Mouse (Mus musculus) adrenal gland, adult (tissue): ENCODE data around the gene Psmc1.

Experiments
- DNase-seq, 2 experiments: peaks; one replicate each; pipeline ENCODE4 v3.0.0; 2022 to 2023; ENCODE audit warnings: low spot score in 1 of 2; ENCODE audit not compliant: inconsistent age in 2 of 2

The Psmc1 gene

GRCm38 (mm10) chr12:100123476-100123875, 13.5 kb downstream of the Psmc1 start:
- DNase-seq = peak in 1 of 2 experiments; percentile 40

- DNase-seq = no peak
Measured at GRCm38 (mm10) chr12:100124913-100125798, 15.2 kb downstream of the Psmc1 start.

GRCm38 (mm10) chr12:100126968-100127865, 17.3 kb downstream of the Psmc1 start:
- no peak for DNase-seq

GRCm38 (mm10) chr12:100127866-100128480, 18.0 kb downstream of the Psmc1 start:
- no peak for DNase-seq

- DNase-seq = no peak
Measured at GRCm38 (mm10) chr12:100128522-100128921, 18.6 kb downstream of the Psmc1 start.

- no peak for DNase-seq
Measured at GRCm38 (mm10) chr12:100128961-100129360, 19.0 kb downstream of the Psmc1 start.

- no peak for DNase-seq
Measured at GRCm38 (mm10) chr12:100131167-100131566, 21.2 kb downstream of the Psmc1 start.

GRCm38 (mm10) chr12:100131655-100132054, 21.7 kb downstream of the Psmc1 start:
- DNase-seq = peak; percentile 59 to 89

GRCm38 (mm10) chr12:100134395-100134936, 24.5 kb downstream of the Psmc1 start:
- DNase-seq = no peak

- no peak for DNase-seq
Measured at GRCm38 (mm10) chr12:100135117-100135516, 25.2 kb downstream of the Psmc1 start.

GRCm38 (mm10) chr12:100142848-100143523, 33.0 kb downstream of the Psmc1 start:
- DNase-seq = no peak

- peak; percentile 81 to 91 for DNase-seq
Measured at GRCm38 (mm10) chr12:100143737-100144136, 33.8 kb downstream of the Psmc1 start.

- peak; percentile 51 to 85 for DNase-seq
Measured at GRCm38 (mm10) chr12:100144269-100144668, 34.3 kb downstream of the Psmc1 start.

- no peak for DNase-seq
Measured at GRCm38 (mm10) chr12:100152466-100152865, 42.5 kb downstream of the Psmc1 start.

GRCm38 (mm10) chr12:100159261-100159975, 49.5 kb downstream of the Psmc1 start, which contains the start of gene Nrde2:
TSS of gene Nrde2 (minus strand) at chr12:100159653.
- peak; percentile 92 to 98 for DNase-seq

GRCm38 (mm10) chr12:100164991-100165500, 55.1 kb downstream of the Psmc1 start:
- DNase-seq = no peak

- peak in 1 of 2 experiments; percentile 57 for DNase-seq
Measured at GRCm38 (mm10) chr12:100166177-100166576, 56.2 kb downstream of the Psmc1 start.

GRCm38 (mm10) chr12:100166939-100167338, 57.0 kb downstream of the Psmc1 start:
- DNase-seq = no peak

- no peak for DNase-seq
Measured at GRCm38 (mm10) chr12:100167502-100167901, 57.5 kb downstream of the Psmc1 start.
